Mouse (Mus musculus) E14TG2a.4 (cell line): ENCODE measurements around the gene Cobl.
A peak's percentile ranks its signal among the peaks of the same experiment; 100 is the strongest.

Experiments used
- H3K27me3 ChIP-seq: 2 replicates; pipeline ENCODE4 v1.6.1; 2014; ENCODE audit warnings: low read length, control low read depth; ENCODE audit not compliant: insufficient read depth
- H3K36me3 ChIP-seq: 2 replicates; pipeline ENCODE4 v1.6.1; 2014; ENCODE audit warnings: low read length, control low read depth; ENCODE audit not compliant: insufficient read depth
- H3K4me1 ChIP-seq: replicated peaks from 2 replicates; pipeline ENCODE4 v1.6.1; 2014; ENCODE audit warnings: low read depth, low read length, control low read depth
- H3K4me3 ChIP-seq: replicated peaks from 2 replicates; pipeline ENCODE4 v1.5.1; 2014; ENCODE audit warnings: mild to moderate bottlenecking, low read length
- H3K9me3 ChIP-seq: 2 replicates; pipeline ENCODE4 v1.6.1; 2014; ENCODE audit warnings: low read length, control low read depth
- CTCF ChIP-seq: conservative IDR thresholded peaks from 2 replicates; pipeline ENCODE4 v1.5.1; 2014; ENCODE audit warnings: low read length
- NANOG ChIP-seq: IDR thresholded peaks from 2 replicates; pipeline ENCODE4 v1.6.1; 2014; ENCODE audit warnings: borderline replicate concordance, low read length, mixed read lengths
- POU5F1 ChIP-seq: IDR thresholded peaks from 2 replicates; pipeline ENCODE4 v1.6.1; 2014; ENCODE audit warnings: low read length, borderline replicate concordance

Gene Cobl

GRCm38 (mm10) chr11:12367426-12368178 is 97.2 kb downstream of the Cobl start:
- Histone ChIP-seq H3K36me3 (peaks cover 87% of the 10 kb centered on the region), H3K4me3 (no peak overlapping the region), H3K9me3 (no peaks in the 10 kb centered on the region), H3K27me3 (no peaks in the 10 kb centered on the region), H3K4me1 (no peaks in the 10 kb centered on the region)
- TF ChIP-seq POU5F1 (no peak), NANOG (no peak), CTCF (no peak)

GRCm38 (mm10) chr11:12359336-12360000 is 105.3 kb downstream of the Cobl start:
- H3K4me3 ChIP-seq, result no peak overlapping the region
- TF ChIP-seq NANOG (no peak), CTCF (peak; percentile 19; the same call in 1 of the 2 replicates), POU5F1 (no peak)
- no peaks in the 10 kb centered on the region for H3K9me3 ChIP-seq
- H3K36me3 ChIP-seq, result peaks cover 94% of the 10 kb centered on the region
- H3K27me3 ChIP-seq, result no peaks in the 10 kb centered on the region
- no peaks in the 10 kb centered on the region for H3K4me1 ChIP-seq

GRCm38 (mm10) chr11:12358602-12359001 is 106.2 kb downstream of the Cobl start:
- Histone ChIP-seq H3K4me3 (no peak overlapping the region), H3K4me1 (no peaks in the 10 kb centered on the region), H3K27me3 (no peaks in the 10 kb centered on the region), H3K36me3 (peaks cover 93% of the 10 kb centered on the region), H3K9me3 (no peaks in the 10 kb centered on the region)
- TF ChIP-seq CTCF (no peak), NANOG (no peak), POU5F1 (no peak)

- Histone ChIP-seq H3K27me3 (no peaks in the 10 kb centered on the region), H3K4me1 (no peaks in the 10 kb centered on the region), H3K4me3 (no peak overlapping the region), H3K36me3 (peaks cover 80% of the 10 kb centered on the region), H3K9me3 (no peaks in the 10 kb centered on the region)
- no peak for TF ChIP-seq POU5F1
- no peak for TF ChIP-seq CTCF
- TF ChIP-seq NANOG, result no peak
These were observed 109.1 kb downstream of the Cobl start for GRCm38 (mm10) chr11:12355681-12356080.

- no peak for TF ChIP-seq POU5F1
- no peak for TF ChIP-seq NANOG
- no peak for TF ChIP-seq CTCF
- Histone ChIP-seq H3K36me3 (peaks cover 77% of the 10 kb centered on the region), H3K4me3 (no peak overlapping the region), H3K4me1 (no peaks in the 10 kb centered on the region), H3K27me3 (no peaks in the 10 kb centered on the region), H3K9me3 (no peaks in the 10 kb centered on the region)
These were observed 113.7 kb downstream of the Cobl start for GRCm38 (mm10) chr11:12350986-12351546.

GRCm38 (mm10) chr11:12350086-12350485 is 114.7 kb downstream of the Cobl start:
- Histone ChIP-seq H3K4me1 (no peaks in the 10 kb centered on the region), H3K9me3 (no peaks in the 10 kb centered on the region), H3K36me3 (peaks cover 68% of the 10 kb centered on the region), H3K4me3 (no peak overlapping the region), H3K27me3 (no peaks in the 10 kb centered on the region)
- TF ChIP-seq NANOG (no peak), CTCF (no peak), POU5F1 (no peak)

- Histone ChIP-seq H3K27me3 (no peaks in the 10 kb centered on the region), H3K4me3 (no peak overlapping the region), H3K4me1 (no peaks in the 10 kb centered on the region), H3K36me3 (peaks cover 85% of the 10 kb centered on the region), H3K9me3 (no peaks in the 10 kb centered on the region)
- TF ChIP-seq CTCF, result no peak
- TF ChIP-seq NANOG, result no peak
- TF ChIP-seq POU5F1, result no peak
These were observed 118.3 kb downstream of the Cobl start for GRCm38 (mm10) chr11:12346486-12346885.

- Histone ChIP-seq H3K4me1 (no peaks in the 10 kb centered on the region), H3K27me3 (no peaks in the 10 kb centered on the region), H3K36me3 (peaks cover 77% of the 10 kb centered on the region), H3K4me3 (no peak overlapping the region), H3K9me3 (no peaks in the 10 kb centered on the region)
- no peak for TF ChIP-seq POU5F1
- no peak for TF ChIP-seq NANOG
- TF ChIP-seq CTCF, result no peak
These were observed 121.1 kb downstream of the Cobl start for GRCm38 (mm10) chr11:12343686-12344085.
